ENCODE assay signal across 28 mouse cellular contexts in genomic region chr10:120494653-120495052, GRCm38 (mm10). TPM values are rescaled to one million over a fixed set of nuclear protein-coding genes. Genes with fewer than 3 reads are reported as not detected.
A peak's percentile ranks its signal among the peaks of the same experiment; 100 is the strongest.
DNase-seq lines count a peak whose midpoint lies in the region; ATAC-seq and TF ChIP-seq lines count a peak whose summit lies in the region.
"Had no signal": no experiment of that assay in that cellular context is flagged by ENCODE, and none has a peak within 500 bp of the region (broad histone marks: within the 10 kb centered on the region; RNA-seq: fewer than 3 reads in every experiment).

No protein-coding gene starts in this region.

- no peak for ATAC-seq in midbrain, embryonic 11.5 days (ENCODE audit: low FRiP score)
- ATAC-seq in midbrain, embryonic 13.5 days: no peak
- ATAC-seq in common myeloid progenitor, adult 5-6 weeks (replicated peaks; ENCODE audit: low read depth, poor library complexity, severe bottlenecking): peak; percentile 78; the same call in 1 of the 2 replicates
- ATAC-seq in forebrain, embryonic 16.5 days: no peak
- ATAC-seq: activated CD4-positive, CD25-positive, alpha-beta regulatory T cell, adult 4 months; CD4-positive, CD25-positive, alpha-beta regulatory T cell, adult 4 months; forebrain, embryonic 14.5 days; forebrain, postnatal 0 days; Patski had no signal

- H3K4me1 ChIP-seq in midbrain, embryonic 11.5 days (ENCODE audit: control insufficient read depth, insufficient read depth, low read length): no peaks in the 10 kb centered on the region
- H3K4me1 ChIP-seq in midbrain, embryonic 13.5 days (replicated peaks): no peaks in the 10 kb centered on the region
- H3K4me1 ChIP-seq in ES-E14 (ENCODE audit: control insufficient read depth in 2 of 2, insufficient read depth in 2 of 2, low read length in 2 of 2, poor library complexity in 1 of 2): no peaks in the 10 kb centered on the region
- no peaks in the 10 kb centered on the region for H3K4me1 ChIP-seq in forebrain, embryonic 16.5 days (replicated peaks; ENCODE audit: control insufficient read depth, insufficient read depth, low read length)
- H3K4me1 ChIP-seq: embryonic facial prominence, embryonic 15.5 days; forebrain, embryonic 10.5 days; forebrain, embryonic 12.5 days had no signal

- 100% methylated on average over 1 of the region's 1 CpGs for WGBS in midbrain, embryonic 11.5 days
- 95% methylated on average over 1 of the region's 1 CpGs for WGBS in midbrain, embryonic 13.5 days
- WGBS in forebrain, embryonic 16.5 days: 85% methylated on average over 1 of the region's 1 CpGs

- peak; percentile 49 for DNase-seq in midbrain, embryonic 11.5 days (ENCODE audit: low spot score, missing footprints)
- DNase-seq in ES-E14 (ENCODE audit: low read depth, low spot score): no peak
- DNase-seq in frontal cortex, adult 2 months (ENCODE audit: extremely low spot score in 1 of 2, low spot score in 1 of 2): no peak
- DNase-seq in cerebellum, adult 11-12 months: no peak
- DNase-seq: adrenal gland, adult 8-10 months; adrenal gland, postnatal 25 days; B cell, adult 2 months; cerebellum, adult 11 months; cerebellum, adult 2 months; cerebellum, adult 9-10 months; cerebellum, postnatal 10 days; cerebellum, postnatal 25 days; embryo, embryonic 11 days; forebrain, postnatal 0 days had no signal

- no peak overlapping the region for H3K4me3 ChIP-seq in midbrain, embryonic 11.5 days (ENCODE audit: low read depth, low read length)
- no peak overlapping the region for H3K4me3 ChIP-seq in midbrain, embryonic 13.5 days (replicated peaks)
- H3K4me3 ChIP-seq in ES-E14 (ENCODE audit: insufficient read depth in 1 of 2, low read depth in 1 of 2, low read length in 2 of 2, poor library complexity in 1 of 2, severe bottlenecking in 1 of 2): no peak overlapping the region
- H3K4me3 ChIP-seq in forebrain, embryonic 16.5 days (replicated peaks; ENCODE audit: low read length): no peak overlapping the region
- H3K4me3 ChIP-seq: embryonic facial prominence, embryonic 13.5 days; embryonic facial prominence, embryonic 15.5 days; erythroblast, embryonic 14.5 days; forebrain, embryonic 10.5 days; forebrain, embryonic 12.5 days had no signal

- H3K27me3 ChIP-seq in midbrain, embryonic 11.5 days (ENCODE audit: control insufficient read depth, insufficient read depth, low read length): no peaks in the 10 kb centered on the region
- H3K27me3 ChIP-seq in midbrain, embryonic 13.5 days: no peaks in the 10 kb centered on the region
- no peaks in the 10 kb centered on the region for H3K27me3 ChIP-seq in forebrain, embryonic 16.5 days (replicated peaks; ENCODE audit: control insufficient read depth, insufficient read depth, low read length)
- H3K27me3 ChIP-seq: CH12.LX; embryonic facial prominence, embryonic 13.5 days; embryonic facial prominence, embryonic 15.5 days; forebrain, embryonic 12.5 days; Patski had no signal

- H3K27ac ChIP-seq in midbrain, embryonic 11.5 days (ENCODE audit: low read depth, low read length): no peak overlapping the region
- no peak overlapping the region for H3K27ac ChIP-seq in midbrain, embryonic 13.5 days
- H3K27ac ChIP-seq in ES-E14 (ENCODE audit: insufficient read depth, low read depth, low read length, poor library complexity, severe bottlenecking): no peak overlapping the region
- H3K27ac ChIP-seq in forebrain, embryonic 16.5 days (ENCODE audit: low read length): no peak overlapping the region
- H3K27ac ChIP-seq: embryonic facial prominence, embryonic 13.5 days; embryonic facial prominence, embryonic 15.5 days; forebrain, embryonic 10.5 days; forebrain, embryonic 12.5 days had no signal

- no peak overlapping the region for H3K4me2 ChIP-seq in midbrain, embryonic 11.5 days
- no peak overlapping the region for H3K4me2 ChIP-seq in midbrain, embryonic 13.5 days (replicated peaks)
- H3K4me2 ChIP-seq in forebrain, embryonic 16.5 days (ENCODE audit: low read length): no peak overlapping the region
- H3K4me2 ChIP-seq: embryonic facial prominence, embryonic 13.5 days; embryonic facial prominence, embryonic 15.5 days; forebrain, embryonic 12.5 days had no signal

- no peaks in the 10 kb centered on the region for H3K9me3 ChIP-seq in midbrain, embryonic 11.5 days (ENCODE audit: control insufficient read depth, low read length)
- H3K9me3 ChIP-seq in midbrain, embryonic 13.5 days: no peaks in the 10 kb centered on the region
- H3K9me3 ChIP-seq in ES-E14 (ENCODE audit: control insufficient read depth, insufficient read depth, low read depth, low read length): no peaks in the 10 kb centered on the region
- no peaks in the 10 kb centered on the region for H3K9me3 ChIP-seq in forebrain, embryonic 16.5 days (ENCODE audit: control insufficient read depth, low read length)
- H3K9me3 ChIP-seq: embryonic facial prominence, embryonic 13.5 days; embryonic facial prominence, embryonic 15.5 days; forebrain, embryonic 10.5 days; forebrain, embryonic 12.5 days had no signal

- H3K9ac ChIP-seq in midbrain, embryonic 11.5 days (ENCODE audit: low read length): no peak overlapping the region
- H3K9ac ChIP-seq in midbrain, embryonic 13.5 days (replicated peaks): no peak overlapping the region
- no peak overlapping the region for H3K9ac ChIP-seq in ES-E14 (ENCODE audit: insufficient read depth, low read depth, low read length, poor library complexity, severe bottlenecking)
- no peak overlapping the region for H3K9ac ChIP-seq in forebrain, embryonic 16.5 days (replicated peaks; ENCODE audit: low read depth, low read length)
- H3K9ac ChIP-seq: embryonic facial prominence, embryonic 13.5 days; embryonic facial prominence, embryonic 15.5 days; forebrain, embryonic 12.5 days; forebrain, postnatal 0 days had no signal

- in situ Hi-C loops in ES-E14 (cut with MboI; ENCODE audit: low sequenced_read_pairs in 2 of 2, unreplicated experiment in 2 of 2): no loop called here

- no peaks in the 10 kb centered on the region for H3K36me3 ChIP-seq in midbrain, embryonic 11.5 days (ENCODE audit: control insufficient read depth, insufficient read depth, low read length)
- H3K36me3 ChIP-seq in midbrain, embryonic 13.5 days: no peaks in the 10 kb centered on the region
- no peaks in the 10 kb centered on the region for H3K36me3 ChIP-seq in ES-E14 (ENCODE audit: control insufficient read depth, insufficient read depth, low read length, poor library complexity, severe bottlenecking)
- no peaks in the 10 kb centered on the region for H3K36me3 ChIP-seq in forebrain, embryonic 16.5 days (ENCODE audit: control insufficient read depth, insufficient read depth)
- H3K36me3 ChIP-seq: embryonic facial prominence, embryonic 13.5 days; embryonic facial prominence, embryonic 15.5 days; forebrain, embryonic 10.5 days; forebrain, embryonic 12.5 days had no signal

TF ChIP-seq in ES-E14, 5 proteins besides CTCF, POLR2A, EP300 and RAD21:
- TF ChIP-seq ZC3H11A (IDR thresholded peaks at IDR 0.05; ENCODE audit: borderline replicate concordance, low read depth, low read length) (no peak), MAFK (IDR thresholded peaks at IDR 0.05; ENCODE audit: insufficient read depth, low read depth, low read length) (0 out of 2 replicates have a peak, but pooled peaks have one; percentile 26)
TF ChIP-seq in ES-E14: peak in this region for 1.

RNA-seq across cellular contexts. Expression of gene Hmga2, which starts 18.4 kb away (rescaled TPM):
- 22.9 and 23.2 TPM in 2 replicates for polyA plus RNA-seq in midbrain, embryonic 11.5 days (2014; fragmentation: Nextera tagmentation; extraction: Ambion mirVana)
- 3.6 and 4.2 TPM in 2 replicates for polyA plus RNA-seq in midbrain, embryonic 13.5 days (2015; fragmentation: Nextera tagmentation; extraction: Ambion mirVana)
- 5.8 and 21.6 TPM in 2 replicates for total RNA-seq in ES-E14 (2012; rRNA removed)
- 6.1 and 7.0 TPM in 2 replicates for total RNA-seq in common myeloid progenitor, adult 5-6 weeks (2017)
- 0.68 and 0.71 TPM in 2 replicates for polyA plus RNA-seq in forebrain, embryonic 16.5 days (2015; fragmentation: Nextera tagmentation; extraction: Ambion mirVana)
- polyA plus RNA-seq in frontal cortex, adult 2 months (2012; rRNA removed): not detected in 2 replicates
- total RNA-seq: CH12.LX, MEL had no signal
